Mouse (Mus musculus): ENCODE measurements at regions not wholly inside any gene's neighbourhood (a gene's known extent, or its start where the extent isn't known, plus 50 kb on each side); places are given as distances from the start of the nearest gene placed in this dataset.

- Histone ChIP-seq H3K27me3 (ENCODE audit: control insufficient read depth, insufficient read depth, insufficient read length) (no peaks in the 10 kb centered on the region), H3K36me3 (ENCODE audit: control insufficient read depth, insufficient read depth) (no peaks in the 10 kb centered on the region), H3K79me3 (ENCODE audit: low read depth) (no peaks in the 10 kb centered on the region), H3K4me3 (ENCODE audit: insufficient read depth, poor library complexity, severe bottlenecking) (no peak overlapping the region), H3ac (ENCODE audit: control insufficient read depth, insufficient read length, low read depth) (no peak overlapping the region), H3K79me2 (ENCODE audit: control insufficient read depth, insufficient read depth) (no peaks in the 10 kb centered on the region)
- TF ChIP-seq MAX (IDR thresholded peaks at IDR 0.05), result no peak
- TF ChIP-seq MYOG (IDR thresholded peaks at IDR 0.05; ENCODE audit: control insufficient read depth, extremely low read depth, insufficient read length), result no peak
- no peak for TF ChIP-seq MYOD1 (IDR thresholded peaks at IDR 0.05; ENCODE audit: control insufficient read depth, insufficient read length, low read depth)
- TF ChIP-seq CTCF (IDR thresholded peaks at IDR 0.05; ENCODE audit: control insufficient read depth, insufficient read depth, insufficient read length), result no peak
- no peak for TF ChIP-seq USF1 (IDR thresholded peaks at IDR 0.05; ENCODE audit: low read depth)
- no peak for TF ChIP-seq CEBPB (IDR thresholded peaks at IDR 0.05; ENCODE audit: low read depth)
- TF ChIP-seq FOSL1 (IDR thresholded peaks at IDR 0.05; ENCODE audit: insufficient read depth, low read length, poor library complexity, severe bottlenecking), result no peak
Observed at GRCm38 (mm10) chr19:14246973-14247614, 333.8 kb downstream of the Olfr1505 start.

- H3K4me3 ChIP-seq (ENCODE audit: insufficient read depth, poor library complexity, severe bottlenecking), result no peak overlapping the region
- no peaks in the 10 kb centered on the region for H3K36me3 ChIP-seq (ENCODE audit: control insufficient read depth, insufficient read depth)
- H3K79me2 ChIP-seq (ENCODE audit: control insufficient read depth, insufficient read depth), result no peaks in the 10 kb centered on the region
- no peak for TF ChIP-seq MAX (IDR thresholded peaks at IDR 0.05)
- no peak for TF ChIP-seq FOSL1 (IDR thresholded peaks at IDR 0.05; ENCODE audit: insufficient read depth, low read length, poor library complexity, severe bottlenecking)
- TF ChIP-seq CEBPB (IDR thresholded peaks at IDR 0.05; ENCODE audit: low read depth), result no peak
- TF ChIP-seq USF1 (IDR thresholded peaks at IDR 0.05; ENCODE audit: low read depth), result no peak
- TF ChIP-seq MYOD1 (IDR thresholded peaks at IDR 0.05; ENCODE audit: control insufficient read depth, insufficient read length, low read depth), result no peak
- no peak for TF ChIP-seq MYOG (IDR thresholded peaks at IDR 0.05; ENCODE audit: control insufficient read depth, extremely low read depth, insufficient read length)
- no peak for TF ChIP-seq CTCF (IDR thresholded peaks at IDR 0.05; ENCODE audit: control insufficient read depth, insufficient read depth, insufficient read length)
- no peak overlapping the region for H3ac ChIP-seq (ENCODE audit: control insufficient read depth, insufficient read length, low read depth)
- H3K79me3 ChIP-seq (ENCODE audit: low read depth), result no peaks in the 10 kb centered on the region
- no peaks in the 10 kb centered on the region for H3K27me3 ChIP-seq (ENCODE audit: control insufficient read depth, insufficient read depth, insufficient read length)
Observed at GRCm38 (mm10) chr19:14247979-14248378, 334.6 kb downstream of the Olfr1505 start.

- Histone ChIP-seq H3ac (ENCODE audit: control insufficient read depth, insufficient read length, low read depth) (no peak overlapping the region), H3K79me2 (ENCODE audit: control insufficient read depth, insufficient read depth) (no peaks in the 10 kb centered on the region), H3K79me3 (ENCODE audit: low read depth) (no peaks in the 10 kb centered on the region), H3K4me3 (ENCODE audit: insufficient read depth, poor library complexity, severe bottlenecking) (no peak overlapping the region), H3K27me3 (ENCODE audit: control insufficient read depth, insufficient read depth, insufficient read length) (no peaks in the 10 kb centered on the region), H3K36me3 (ENCODE audit: control insufficient read depth, insufficient read depth) (no peaks in the 10 kb centered on the region)
- TF ChIP-seq CEBPB (IDR thresholded peaks at IDR 0.05; ENCODE audit: low read depth), result no peak
- no peak for TF ChIP-seq MYOG (IDR thresholded peaks at IDR 0.05; ENCODE audit: control insufficient read depth, extremely low read depth, insufficient read length)
- no peak for TF ChIP-seq MAX (IDR thresholded peaks at IDR 0.05)
- no peak for TF ChIP-seq FOSL1 (IDR thresholded peaks at IDR 0.05; ENCODE audit: insufficient read depth, low read length, poor library complexity, severe bottlenecking)
- no peak for TF ChIP-seq USF1 (IDR thresholded peaks at IDR 0.05; ENCODE audit: low read depth)
- no peak for TF ChIP-seq CTCF (IDR thresholded peaks at IDR 0.05; ENCODE audit: control insufficient read depth, insufficient read depth, insufficient read length)
- no peak for TF ChIP-seq MYOD1 (IDR thresholded peaks at IDR 0.05; ENCODE audit: control insufficient read depth, insufficient read length, low read depth)
Observed at GRCm38 (mm10) chr19:14258621-14259051, 339.2 kb downstream of the Tle4 start.

GRCm38 (mm10) chr19:14259223-14259622, 338.6 kb downstream of the Tle4 start:
- no peak overlapping the region for H3ac ChIP-seq (ENCODE audit: control insufficient read depth, insufficient read length, low read depth)
- H3K79me2 ChIP-seq (ENCODE audit: control insufficient read depth, insufficient read depth), result no peaks in the 10 kb centered on the region
- H3K36me3 ChIP-seq (ENCODE audit: control insufficient read depth, insufficient read depth), result no peaks in the 10 kb centered on the region
- no peak overlapping the region for H3K4me3 ChIP-seq (ENCODE audit: insufficient read depth, poor library complexity, severe bottlenecking)
- TF ChIP-seq FOSL1 (IDR thresholded peaks at IDR 0.05; ENCODE audit: insufficient read depth, low read length, poor library complexity, severe bottlenecking) (no peak), CEBPB (IDR thresholded peaks at IDR 0.05; ENCODE audit: low read depth) (no peak), MYOD1 (IDR thresholded peaks at IDR 0.05; ENCODE audit: control insufficient read depth, insufficient read length, low read depth) (no peak), USF1 (IDR thresholded peaks at IDR 0.05; ENCODE audit: low read depth) (no peak), MAX (IDR thresholded peaks at IDR 0.05) (no peak), CTCF (IDR thresholded peaks at IDR 0.05; ENCODE audit: control insufficient read depth, insufficient read depth, insufficient read length) (no peak), MYOG (IDR thresholded peaks at IDR 0.05; ENCODE audit: control insufficient read depth, extremely low read depth, insufficient read length) (no peak)
- no peaks in the 10 kb centered on the region for H3K79me3 ChIP-seq (ENCODE audit: low read depth)
- no peaks in the 10 kb centered on the region for H3K27me3 ChIP-seq (ENCODE audit: control insufficient read depth, insufficient read depth, insufficient read length)

GRCm38 (mm10) chr19:14289331-14289737, 308.5 kb downstream of the Tle4 start:
- Histone ChIP-seq H3K79me3 (ENCODE audit: low read depth) (no peaks in the 10 kb centered on the region), H3K4me3 (ENCODE audit: insufficient read depth, poor library complexity, severe bottlenecking) (no peak overlapping the region), H3ac (ENCODE audit: control insufficient read depth, insufficient read length, low read depth) (no peak overlapping the region), H3K79me2 (ENCODE audit: control insufficient read depth, insufficient read depth) (no peaks in the 10 kb centered on the region), H3K27me3 (ENCODE audit: control insufficient read depth, insufficient read depth, insufficient read length) (no peaks in the 10 kb centered on the region), H3K36me3 (ENCODE audit: control insufficient read depth, insufficient read depth) (no peaks in the 10 kb centered on the region)
- TF ChIP-seq MAX (IDR thresholded peaks at IDR 0.05) (no peak), USF1 (IDR thresholded peaks at IDR 0.05; ENCODE audit: low read depth) (no peak), MYOD1 (IDR thresholded peaks at IDR 0.05; ENCODE audit: control insufficient read depth, insufficient read length, low read depth) (no peak)

- TF ChIP-seq FOSL1 (IDR thresholded peaks at IDR 0.05; ENCODE audit: insufficient read depth, low read length, poor library complexity, severe bottlenecking), result no peak
- no peak for TF ChIP-seq USF1 (IDR thresholded peaks at IDR 0.05; ENCODE audit: low read depth)
- TF ChIP-seq MAX (IDR thresholded peaks at IDR 0.05), result no peak
- TF ChIP-seq CEBPB (IDR thresholded peaks at IDR 0.05; ENCODE audit: low read depth), result no peak
- no peak for TF ChIP-seq MYOG (IDR thresholded peaks at IDR 0.05; ENCODE audit: control insufficient read depth, extremely low read depth, insufficient read length)
- no peak for TF ChIP-seq CTCF (IDR thresholded peaks at IDR 0.05; ENCODE audit: control insufficient read depth, insufficient read depth, insufficient read length)
- TF ChIP-seq MYOD1 (IDR thresholded peaks at IDR 0.05; ENCODE audit: control insufficient read depth, insufficient read length, low read depth), result no peak
- Histone ChIP-seq H3K79me3 (ENCODE audit: low read depth) (no peaks in the 10 kb centered on the region), H3K79me2 (ENCODE audit: control insufficient read depth, insufficient read depth) (no peaks in the 10 kb centered on the region), H3ac (ENCODE audit: control insufficient read depth, insufficient read length, low read depth) (no peak overlapping the region), H3K4me3 (ENCODE audit: insufficient read depth, poor library complexity, severe bottlenecking) (no peak overlapping the region), H3K36me3 (ENCODE audit: control insufficient read depth, insufficient read depth) (no peaks in the 10 kb centered on the region), H3K27me3 (ENCODE audit: control insufficient read depth, insufficient read depth, insufficient read length) (no peaks in the 10 kb centered on the region)
Observed at GRCm38 (mm10) chr19:14290911-14291310, 306.9 kb downstream of the Tle4 start.
